Mouse (Mus musculus): ENCODE measurements around the gene Slc22a6. TPM values are rescaled to one million over a fixed set of nuclear protein-coding genes. Genes with fewer than 3 reads are reported as not detected.

Slc22a6 gene
- polyA plus RNA-seq, 1 experiment from 2014 or later, result not detected

DNA sequence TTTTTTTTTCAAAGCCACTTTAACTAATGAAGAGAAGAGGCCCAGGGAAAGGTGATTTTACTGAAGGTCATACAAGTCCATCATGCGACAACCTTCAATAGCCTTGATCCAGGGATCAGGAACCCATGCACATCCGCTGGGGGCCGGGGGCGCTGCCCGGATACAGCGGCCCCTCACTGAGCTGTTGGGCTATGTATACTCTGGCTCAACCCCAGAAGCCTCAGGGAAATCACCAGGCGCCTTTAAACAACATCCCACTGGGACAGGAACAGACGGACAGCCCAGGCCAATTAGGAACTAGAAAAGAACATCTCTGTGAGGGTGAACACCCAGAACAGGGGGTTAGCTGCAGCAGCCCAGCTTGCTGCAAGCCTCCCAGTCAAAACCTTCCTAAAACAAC lies 26.9 kb upstream of the Slc22a6 start, which contains the start of gene Slc22a8:
TSS of gene Slc22a8 (plus strand) at position 301 of the 400 bp plus-strand sequence.
- H3K9ac ChIP-seq (replicated peaks), result no peak within 1 kb of the TSS
- H3K27ac ChIP-seq (ENCODE audit: low read depth), result peak within 1 kb of the TSS; percentile 48; the same call in 1 of the 2 replicates
- H3K9me3 ChIP-seq (ENCODE audit: low read length), result no peaks in the 10 kb centered on the region
- TF ChIP-seq CTCF (IDR thresholded peaks at IDR 0.05; ENCODE audit: low read depth), result no peak
- no peak for TF ChIP-seq EP300 (IDR thresholded peaks at IDR 0.05; ENCODE audit: low read depth)
- no peak for ATAC-seq
- H3K27me3 ChIP-seq (ENCODE audit: insufficient read depth, low read length), result no peaks in the 10 kb centered on the region
- H3K4me3 ChIP-seq (ENCODE audit: low read depth, low read length), result no peak within 1 kb of the TSS
- H3K4me1 ChIP-seq (ENCODE audit: insufficient read depth), result peaks cover 24% of the 10 kb centered on the region
- DNase-seq, result no peak
- H3K4me2 ChIP-seq (ENCODE audit: low read depth, low read length), result no peak within 1 kb of the TSS
- WGBS (ENCODE audit: insufficient replicate concordance), result 70% methylated on average over 8 of the region's 8 CpGs
- no peaks in the 10 kb centered on the region for H3K36me3 ChIP-seq (replicated peaks; ENCODE audit: insufficient read depth, low read length)

DNA sequence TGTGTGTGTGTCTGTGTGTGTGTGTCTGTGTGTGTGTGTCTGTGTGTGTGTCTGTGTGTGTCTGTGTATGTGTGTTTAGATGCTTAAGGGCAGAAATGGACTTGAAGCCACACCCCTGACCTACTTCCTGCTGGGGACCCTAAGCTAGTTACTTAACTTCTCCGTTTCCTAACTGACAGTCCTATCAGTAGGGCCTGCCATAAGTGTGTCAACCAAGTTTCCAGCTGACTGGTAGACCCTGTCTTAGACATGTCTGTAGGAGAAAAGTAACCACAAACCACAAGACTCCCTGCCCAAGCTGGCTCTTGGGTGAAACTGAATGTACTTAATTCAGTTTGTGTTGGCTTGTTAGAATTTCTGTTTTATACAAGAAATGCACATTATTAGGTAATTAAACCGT lies 25.7 kb upstream of the Slc22a6 start:
- H3K27me3 ChIP-seq (ENCODE audit: insufficient read depth, low read length), result no peaks in the 10 kb centered on the region
- no peak overlapping the region; the same call in 1 of the 2 replicates for H3K4me2 ChIP-seq (ENCODE audit: low read depth, low read length)
- WGBS (ENCODE audit: insufficient replicate concordance), result 33% methylated on average over 2 of the region's 2 CpGs
- no peak overlapping the region for H3K9ac ChIP-seq (replicated peaks)
- ATAC-seq, result peak; percentile 71
- no peaks in the 10 kb centered on the region for H3K36me3 ChIP-seq (replicated peaks; ENCODE audit: insufficient read depth, low read length)
- DNase-seq, result no peak
- H3K4me3 ChIP-seq (ENCODE audit: low read depth, low read length), result no peak overlapping the region
- no peaks in the 10 kb centered on the region for H3K9me3 ChIP-seq (ENCODE audit: low read length)
- TF ChIP-seq EP300 (IDR thresholded peaks at IDR 0.05; ENCODE audit: low read depth) (peak; percentile 19; the same call in 1 of the 2 replicates), CTCF (IDR thresholded peaks at IDR 0.05; ENCODE audit: low read depth) (no peak)
- peaks cover 24% of the 10 kb centered on the region for H3K4me1 ChIP-seq (ENCODE audit: insufficient read depth)
- H3K27ac ChIP-seq (ENCODE audit: low read depth), result no peak overlapping the region

DNA sequence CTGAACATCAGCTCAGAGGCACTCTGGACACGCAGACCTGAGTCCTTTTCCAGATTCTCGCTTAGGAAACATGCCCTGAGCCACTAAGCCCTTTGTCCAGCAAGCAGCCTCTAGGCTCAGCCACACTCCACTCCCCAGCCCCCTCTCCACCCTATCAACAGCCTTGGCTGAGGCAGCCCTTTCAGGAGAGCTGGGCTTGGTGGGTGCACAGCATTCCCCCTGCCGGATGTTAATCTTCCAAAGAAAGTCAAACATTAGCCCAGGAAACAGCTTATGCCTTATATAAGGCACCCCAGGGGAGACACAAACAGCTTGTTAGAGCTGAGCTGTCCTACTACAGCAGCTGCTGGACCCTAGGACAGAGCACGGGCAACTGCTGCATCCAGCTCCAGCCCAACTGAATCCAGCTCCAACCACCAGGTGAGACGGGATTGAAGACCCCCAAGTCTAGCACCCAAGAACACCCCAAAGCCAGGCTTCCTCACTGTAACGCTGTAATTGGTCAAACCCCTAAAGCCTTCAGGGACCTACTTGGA lies 24.9 kb upstream of the Slc22a6 start:
- Histone ChIP-seq H3K36me3 (replicated peaks; ENCODE audit: insufficient read depth, low read length) (no peaks in the 10 kb centered on the region), H3K27ac (ENCODE audit: low read depth) (no peak overlapping the region), H3K27me3 (ENCODE audit: insufficient read depth, low read length) (no peaks in the 10 kb centered on the region), H3K9me3 (ENCODE audit: low read length) (no peaks in the 10 kb centered on the region), H3K9ac (replicated peaks) (no peak overlapping the region), H3K4me3 (ENCODE audit: low read depth, low read length) (no peak overlapping the region), H3K4me1 (ENCODE audit: insufficient read depth) (peaks cover 24% of the 10 kb centered on the region), H3K4me2 (ENCODE audit: low read depth, low read length) (no peak overlapping the region; the same call in 1 of the 2 replicates)
- no peak for ATAC-seq
- 48% methylated on average over 6 of the region's 6 CpGs for WGBS (ENCODE audit: insufficient replicate concordance)
- DNase-seq, result no peak
- TF ChIP-seq CTCF (IDR thresholded peaks at IDR 0.05; ENCODE audit: low read depth), result no peak
- no peak for TF ChIP-seq EP300 (IDR thresholded peaks at IDR 0.05; ENCODE audit: low read depth)

DNA sequence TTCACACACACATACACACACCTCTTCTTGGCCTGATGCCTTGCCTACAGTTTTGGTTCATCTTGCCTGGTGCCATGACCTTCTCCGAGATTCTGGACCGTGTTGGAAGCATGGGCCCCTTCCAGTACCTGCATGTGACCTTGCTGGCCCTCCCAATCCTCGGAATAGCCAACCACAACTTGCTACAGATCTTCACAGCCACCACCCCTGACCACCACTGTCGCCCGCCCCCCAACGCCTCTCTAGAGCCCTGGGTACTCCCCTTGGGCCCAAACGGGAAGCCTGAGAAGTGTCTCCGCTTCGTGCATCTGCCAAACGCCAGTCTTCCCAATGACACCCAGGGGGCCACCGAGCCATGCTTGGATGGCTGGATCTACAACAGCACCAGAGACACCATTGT lies 24.0 kb upstream of the Slc22a6 start:
- WGBS (ENCODE audit: insufficient replicate concordance), result 74% methylated on average over 11 of the region's 11 CpGs

DNA sequence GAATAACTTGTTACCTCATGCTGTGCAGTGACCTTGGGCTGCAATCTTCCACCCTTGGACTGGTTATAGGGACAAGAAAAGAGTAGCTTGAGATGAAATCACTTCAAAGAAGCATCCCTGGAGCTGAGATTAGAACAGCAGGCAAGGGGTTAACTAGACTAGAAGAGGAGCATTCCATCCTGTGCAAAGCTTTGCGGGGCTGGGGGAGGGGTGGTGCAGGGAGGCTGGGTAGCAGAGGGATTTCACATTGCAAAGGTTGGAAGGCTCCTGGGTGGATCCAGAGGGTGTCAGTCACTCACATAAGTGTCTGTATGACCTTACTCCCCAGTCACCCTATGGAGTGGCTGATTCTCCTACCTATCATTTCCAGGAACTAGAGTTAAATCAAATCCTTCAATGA lies 23.3 kb upstream of the Slc22a6 start:
- no peaks in the 10 kb centered on the region for H3K9me3 ChIP-seq (ENCODE audit: low read length)
- no peak overlapping the region for H3K27ac ChIP-seq (ENCODE audit: low read depth)
- H3K27me3 ChIP-seq (ENCODE audit: insufficient read depth, low read length), result no peaks in the 10 kb centered on the region
- no peak overlapping the region for H3K4me3 ChIP-seq (ENCODE audit: low read depth, low read length)
- TF ChIP-seq EP300 (IDR thresholded peaks at IDR 0.05; ENCODE audit: low read depth), result no peak
- TF ChIP-seq CTCF (IDR thresholded peaks at IDR 0.05; ENCODE audit: low read depth), result no peak
- H3K4me1 ChIP-seq (ENCODE audit: insufficient read depth), result peaks cover 27% of the 10 kb centered on the region
- no peak overlapping the region for H3K4me2 ChIP-seq (ENCODE audit: low read depth, low read length)
- ATAC-seq (no peak), DNase-seq (no peak)
- H3K9ac ChIP-seq (replicated peaks), result no peak overlapping the region
- WGBS (ENCODE audit: insufficient replicate concordance), result 5% methylated on average over 1 of the region's 1 CpGs
- H3K36me3 ChIP-seq (replicated peaks; ENCODE audit: insufficient read depth, low read length), result no peaks in the 10 kb centered on the region

More for the DNA sequence above, 24.0 kb upstream of the Slc22a6 start:
- Histone ChIP-seq H3K27ac (ENCODE audit: low read depth) (no peak overlapping the region), H3K9me3 (ENCODE audit: low read length) (no peaks in the 10 kb centered on the region), H3K4me1 (ENCODE audit: insufficient read depth) (peaks cover 24% of the 10 kb centered on the region), H3K4me3 (ENCODE audit: low read depth, low read length) (no peak overlapping the region), H3K36me3 (replicated peaks; ENCODE audit: insufficient read depth, low read length) (no peaks in the 10 kb centered on the region), H3K9ac (replicated peaks) (no peak overlapping the region), H3K4me2 (ENCODE audit: low read depth, low read length) (no peak overlapping the region), H3K27me3 (ENCODE audit: insufficient read depth, low read length) (no peaks in the 10 kb centered on the region)
- no peak for TF ChIP-seq EP300 (IDR thresholded peaks at IDR 0.05; ENCODE audit: low read depth)
- no peak for TF ChIP-seq CTCF (IDR thresholded peaks at IDR 0.05; ENCODE audit: low read depth)
- ATAC-seq (no peak), DNase-seq (no peak)

DNA sequence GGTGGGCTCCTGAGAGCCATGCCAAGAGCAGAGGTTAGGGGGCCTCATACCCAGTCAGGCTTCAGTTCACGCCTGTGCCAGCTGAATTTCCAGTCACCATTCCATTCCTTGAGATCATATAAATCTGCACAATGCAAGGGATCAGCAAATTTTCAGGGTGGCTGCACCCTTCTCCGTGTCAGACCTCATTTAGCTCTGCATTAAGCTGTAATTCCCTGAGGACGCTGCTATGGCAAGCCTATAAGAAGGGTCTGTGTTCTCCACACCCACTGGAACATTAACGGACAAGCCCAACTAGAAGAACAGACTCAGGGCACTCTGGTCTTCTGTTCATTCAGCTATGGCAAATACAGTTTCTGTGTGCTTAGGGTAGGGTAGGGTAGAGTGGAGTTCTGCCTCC lies 20.6 kb upstream of the Slc22a6 start:
- DNase-seq, result no peak
- ATAC-seq, result no peak
- Histone ChIP-seq H3K9ac (replicated peaks) (no peak overlapping the region), H3K4me2 (ENCODE audit: low read depth, low read length) (no peak overlapping the region), H3K36me3 (replicated peaks; ENCODE audit: insufficient read depth, low read length) (no peaks in the 10 kb centered on the region), H3K27ac (ENCODE audit: low read depth) (no peak overlapping the region), H3K4me1 (ENCODE audit: insufficient read depth) (peaks cover 28% of the 10 kb centered on the region), H3K27me3 (ENCODE audit: insufficient read depth, low read length) (no peaks in the 10 kb centered on the region), H3K9me3 (ENCODE audit: low read length) (no peaks in the 10 kb centered on the region), H3K4me3 (ENCODE audit: low read depth, low read length) (no peak overlapping the region)
- 72% methylated on average over 4 of the region's 4 CpGs for WGBS (ENCODE audit: insufficient replicate concordance)
- TF ChIP-seq CTCF (IDR thresholded peaks at IDR 0.05; ENCODE audit: low read depth), result no peak
- no peak for TF ChIP-seq EP300 (IDR thresholded peaks at IDR 0.05; ENCODE audit: low read depth)
